Mouse (Mus musculus) embryonic facial prominence, embryonic 12.5 days (tissue): ENCODE measurements around the gene Aldh3b3. TPM values are rescaled to one million over a fixed set of nuclear protein-coding genes. Genes with fewer than 3 reads are reported as not detected.

Experiments
- ATAC-seq: fragments of 200-750 bp; cut with Nextera tagmentation; 2 replicates; pipeline ENCODE4 v1.8.0; 2017; ENCODE audit not compliant: insufficient number of reproducible peaks, insufficient read depth, low FRiP score, low TSS enrichment
- H3K27ac ChIP-seq: fragments of 300-500 bp; sonication (generic); 2 replicates; pipeline ENCODE4 v1.5.1; 2016; ENCODE audit warnings: mild to moderate bottlenecking
- H3K27me3 ChIP-seq: fragments of 300-500 bp; sonication (generic); 2 replicates; pipeline ENCODE4 v1.6.1; 2016; ENCODE audit warnings: mild to moderate bottlenecking, moderate library complexity
- H3K36me3 ChIP-seq: fragments of 300-500 bp; sonication (generic); 2 replicates; pipeline ENCODE4 v1.6.1; 2016; ENCODE audit warnings: mild to moderate bottlenecking
- H3K4me1 ChIP-seq: fragments of 300-500 bp; sonication (generic); 2 replicates; pipeline ENCODE4 v1.6.1; 2016
- H3K4me2 ChIP-seq: fragments of 300-500 bp; sonication (generic); replicated peaks from 2 replicates; pipeline ENCODE4 v1.6.1; 2016; ENCODE audit warnings: mild to moderate bottlenecking, moderate library complexity
- H3K4me3 ChIP-seq: fragments of 300-500 bp; sonication (generic); 2 replicates; pipeline ENCODE4 v1.5.1; 2016; ENCODE audit warnings: mild to moderate bottlenecking
- H3K9ac ChIP-seq: fragments of 300-500 bp; sonication (generic); 2 replicates; pipeline ENCODE4 v1.6.1; 2016; ENCODE audit warnings: mild to moderate bottlenecking, moderate library complexity
- H3K9me3 ChIP-seq: fragments of 300-500 bp; sonication (generic); 2 replicates; pipeline ENCODE4 v1.6.1; 2016; ENCODE audit warnings: mild to moderate bottlenecking, moderate library complexity
- WGBS: fragments of 180-500 bp; shearing (Covaris S2); methylation state at CpG from one replicate; pipeline ENCODE4 v1.1.7; 2016; 5-methylcytosine and 5-hydroxymethylcytosine counted together
- polyA plus RNA-seq: library from polyadenylated mRNA; unstranded; fragments of >200 nt; fragmentation: Nextera tagmentation; extraction: Ambion mirVana; gene quantifications from 2 replicates; pipeline ENCODE4 v1.2.1, GENCODE M21; 2016

Gene Aldh3b3
- polyA plus RNA-seq, 1 experiment from 2014 or later = not detected

GRCm38 (mm10) chr19:4011086-4011485 is 52.6 kb downstream of the Aldh3b3 start:
- Histone ChIP-seq H3K27ac (no peak overlapping the region), H3K27me3 (no peaks in the 10 kb centered on the region), H3K4me1 (peaks cover 6% of the 10 kb centered on the region), H3K9me3 (no peaks in the 10 kb centered on the region), H3K36me3 (peaks cover 46% of the 10 kb centered on the region), H3K4me2 (peak overlapping the region; percentile 72; the same call in 1 of the 2 replicates), H3K4me3 (no peak overlapping the region), H3K9ac (no peak overlapping the region)
- 91% methylated on average over 5 of the region's 5 CpGs for WGBS
- ATAC-seq = no peak

GRCm38 (mm10) chr19:4012432-4013022 is 54.1 kb downstream of the Aldh3b3 start, which contains the start of gene Ndufv1:
Gene Ndufv1, minus strand, starts transcription at chr19:4012806.
- peak; percentile 97 for ATAC-seq
- Histone ChIP-seq H3K4me3 (peak within 1 kb of the TSS; percentile 87), H3K9ac (peak within 1 kb of the TSS; percentile 68), H3K36me3 (peaks cover 32% of the 10 kb centered on the region), H3K27ac (no peak within 1 kb of the TSS), H3K4me2 (peak within 1 kb of the TSS; percentile 72), H3K4me1 (peaks cover 6% of the 10 kb centered on the region), H3K9me3 (no peaks in the 10 kb centered on the region), H3K27me3 (no peaks in the 10 kb centered on the region)
- under 1% methylated on average over 45 of the region's 45 CpGs for WGBS

GRCm38 (mm10) chr19:4013066-4013465 is 54.6 kb downstream of the Aldh3b3 start:
- peak overlapping the region; percentile 87 for H3K4me3 ChIP-seq
- peak overlapping the region; percentile 47 for H3K4me2 ChIP-seq
- 0 out of 2 replicates have a peak overlapping the region, but pooled peaks have one; percentile 22 for H3K9ac ChIP-seq
- no peak overlapping the region for H3K27ac ChIP-seq
- ATAC-seq = peak; percentile 23; the same call in 1 of the 2 replicates
- H3K9me3 ChIP-seq = no peaks in the 10 kb centered on the region
- WGBS = 18% methylated on average over 9 of the region's 9 CpGs
- peaks cover 27% of the 10 kb centered on the region for H3K36me3 ChIP-seq
- H3K4me1 ChIP-seq = peaks cover 6% of the 10 kb centered on the region
- H3K27me3 ChIP-seq = no peaks in the 10 kb centered on the region

- no peak for ATAC-seq
- H3K27ac ChIP-seq = no peak overlapping the region
- H3K27me3 ChIP-seq = no peaks in the 10 kb centered on the region
- H3K4me2 ChIP-seq = no peak overlapping the region
- H3K9ac ChIP-seq = no peak overlapping the region
- H3K4me1 ChIP-seq = peaks cover 6% of the 10 kb centered on the region
- H3K36me3 ChIP-seq = peaks cover 10% of the 10 kb centered on the region
- H3K4me3 ChIP-seq = no peak overlapping the region
- no peaks in the 10 kb centered on the region for H3K9me3 ChIP-seq
Measured at GRCm38 (mm10) chr19:4014802-4015201, 56.4 kb downstream of the Aldh3b3 start.

- Histone ChIP-seq H3K27me3 (no peaks in the 10 kb centered on the region), H3K36me3 (peaks cover 4% of the 10 kb centered on the region; the same call in 1 of the 2 replicates), H3K4me1 (peaks cover 6% of the 10 kb centered on the region), H3K9me3 (no peaks in the 10 kb centered on the region), H3K27ac (no peak overlapping the region), H3K4me2 (no peak overlapping the region), H3K9ac (no peak overlapping the region), H3K4me3 (no peak overlapping the region)
- WGBS = 47% methylated on average over 5 of the region's 5 CpGs
- no peak for ATAC-seq
Measured at GRCm38 (mm10) chr19:4015635-4016034, 57.2 kb downstream of the Aldh3b3 start.

- Histone ChIP-seq H3K27me3 (no peaks in the 10 kb centered on the region), H3K4me2 (no peak overlapping the region), H3K4me1 (no peaks in the 10 kb centered on the region), H3K9me3 (no peaks in the 10 kb centered on the region), H3K36me3 (no peaks in the 10 kb centered on the region), H3K9ac (no peak overlapping the region), H3K27ac (no peak overlapping the region), H3K4me3 (no peak overlapping the region)
- WGBS = 55% methylated on average over 10 of the region's 10 CpGs
- ATAC-seq = no peak
Measured at GRCm38 (mm10) chr19:4017921-4018587, 59.6 kb downstream of the Aldh3b3 start.

GRCm38 (mm10) chr19:4018743-4019583 is 60.5 kb downstream of the Aldh3b3 start:
- H3K4me2 ChIP-seq = no peak overlapping the region
- 34% methylated on average over 18 of the region's 18 CpGs for WGBS
- 0 out of 2 replicates have a peak, but pooled peaks have one; percentile 42 for ATAC-seq
- no peak overlapping the region for H3K27ac ChIP-seq
- H3K36me3 ChIP-seq = no peaks in the 10 kb centered on the region
- H3K4me1 ChIP-seq = no peaks in the 10 kb centered on the region
- no peak overlapping the region for H3K4me3 ChIP-seq
- H3K9ac ChIP-seq = no peak overlapping the region
- no peaks in the 10 kb centered on the region for H3K27me3 ChIP-seq
- H3K9me3 ChIP-seq = no peaks in the 10 kb centered on the region

Other genes starting within 250 kb of the Aldh3b3 start
- gene Kmt5b, start 191.2 kb upstream of the Aldh3b3 start, polyA plus RNA-seq = 42.2 TPM in 2 replicates
- 64.2 and 68.9 TPM in 2 replicates for gene Chka, start 106.9 kb upstream of the Aldh3b3 start, polyA plus RNA-seq
- 46.4 and 53.6 TPM in 2 replicates for gene Tcirg1, start 51.5 kb upstream of the Aldh3b3 start, polyA plus RNA-seq
- gene Ndufs8, start 45.9 kb upstream of the Aldh3b3 start, polyA plus RNA-seq = 245 and 268 TPM in 2 replicates
- gene Aldh3b1, start 28.8 kb upstream of the Aldh3b3 start, polyA plus RNA-seq = 0.91 and 1.1 TPM in 2 replicates
- gene Unc93b1, start 23.5 kb upstream of the Aldh3b3 start, polyA plus RNA-seq = 12.5 and 12.7 TPM in 2 replicates
- gene Aldh3b2, start 13.7 kb downstream of the Aldh3b3 start, polyA plus RNA-seq = 2.0 and 2.8 TPM in 2 replicates
- gene Acy3, start 27.9 kb downstream of the Aldh3b3 start, polyA plus RNA-seq = 3.0 and 3.4 TPM in 2 replicates
- not detected in 2 replicates for gene Tbx10, start 34.1 kb downstream of the Aldh3b3 start, polyA plus RNA-seq
- 30.0 and 33.2 TPM in 2 replicates for gene Nudt8, start 41.9 kb downstream of the Aldh3b3 start, polyA plus RNA-seq
- gene Gm49405, start 42.0 kb downstream of the Aldh3b3 start, polyA plus RNA-seq = 4.0 and 5.6 TPM in 2 replicates
- gene Doc2g, start 44.7 kb downstream of the Aldh3b3 start, polyA plus RNA-seq = 6.5 and 6.9 TPM in 2 replicates
- 188 and 201 TPM in 2 replicates for gene Ndufv1, start 54.2 kb downstream of the Aldh3b3 start, polyA plus RNA-seq
- gene Gstp1, start 79.3 kb downstream of the Aldh3b3 start, polyA plus RNA-seq = 540 and 544 TPM in 2 replicates
- 2.8 and 11.5 TPM in 2 replicates for gene Gstp2, start 87.4 kb downstream of the Aldh3b3 start, polyA plus RNA-seq
- not detected in 2 replicates for gene Gstp3, start 100.9 kb downstream of the Aldh3b3 start, polyA plus RNA-seq
- gene Cabp2, start 122.9 kb downstream of the Aldh3b3 start, polyA plus RNA-seq = 0.22 TPM in 1 of 2 replicates, not detected in the other
- gene Cdk2ap2, start 138.5 kb downstream of the Aldh3b3 start, polyA plus RNA-seq = 55.6 and 55.7 TPM in 2 replicates
- gene Pitpnm1, start 141.4 kb downstream of the Aldh3b3 start, polyA plus RNA-seq = 8.9 and 10.9 TPM in 2 replicates
- gene Aip, start 167.2 kb downstream of the Aldh3b3 start, polyA plus RNA-seq = 85.2 and 90.8 TPM in 2 replicates
- gene Gpr152, start 181.1 kb downstream of the Aldh3b3 start, polyA plus RNA-seq = not detected in 2 replicates
- gene Cabp4, start 185.4 kb downstream of the Aldh3b3 start, polyA plus RNA-seq = not detected in 2 replicates
- gene Coro1b, start 190.0 kb downstream of the Aldh3b3 start, polyA plus RNA-seq = 128 and 135 TPM in 2 replicates
- 0.89 and 2.1 TPM in 2 replicates for gene Ptprcap, start 195.0 kb downstream of the Aldh3b3 start, polyA plus RNA-seq
- gene Rps6kb2, start 204.7 kb downstream of the Aldh3b3 start, polyA plus RNA-seq = 59.7 and 71.7 TPM in 2 replicates
- gene Carns1, start 216.8 kb downstream of the Aldh3b3 start, polyA plus RNA-seq = 2.6 and 3.7 TPM in 2 replicates
- 1.2 and 1.9 TPM in 2 replicates for gene Tbc1d10c, start 232.6 kb downstream of the Aldh3b3 start, polyA plus RNA-seq
- gene Ppp1ca, start 233.4 kb downstream of the Aldh3b3 start, polyA plus RNA-seq = 782 and 783 TPM in 2 replicates
- gene Rad9a, start 243.0 kb downstream of the Aldh3b3 start, polyA plus RNA-seq = 42.7 and 45.2 TPM in 2 replicates